Mouse (Mus musculus) B cell, adult 2 months (primary cell): Measurements from ENCODE around the gene Tmed4.
"Not testable (repeated sequence)": the region's sequence is repeated elsewhere in the genome, so short reads cannot be mapped to it uniquely, and the experiment has no call there.

Source experiments
- DNase-seq, 2 experiments: peaks; one replicate each; pipeline ENCODE4 v3.0.0; 2022

Tmed4 gene

DNA sequence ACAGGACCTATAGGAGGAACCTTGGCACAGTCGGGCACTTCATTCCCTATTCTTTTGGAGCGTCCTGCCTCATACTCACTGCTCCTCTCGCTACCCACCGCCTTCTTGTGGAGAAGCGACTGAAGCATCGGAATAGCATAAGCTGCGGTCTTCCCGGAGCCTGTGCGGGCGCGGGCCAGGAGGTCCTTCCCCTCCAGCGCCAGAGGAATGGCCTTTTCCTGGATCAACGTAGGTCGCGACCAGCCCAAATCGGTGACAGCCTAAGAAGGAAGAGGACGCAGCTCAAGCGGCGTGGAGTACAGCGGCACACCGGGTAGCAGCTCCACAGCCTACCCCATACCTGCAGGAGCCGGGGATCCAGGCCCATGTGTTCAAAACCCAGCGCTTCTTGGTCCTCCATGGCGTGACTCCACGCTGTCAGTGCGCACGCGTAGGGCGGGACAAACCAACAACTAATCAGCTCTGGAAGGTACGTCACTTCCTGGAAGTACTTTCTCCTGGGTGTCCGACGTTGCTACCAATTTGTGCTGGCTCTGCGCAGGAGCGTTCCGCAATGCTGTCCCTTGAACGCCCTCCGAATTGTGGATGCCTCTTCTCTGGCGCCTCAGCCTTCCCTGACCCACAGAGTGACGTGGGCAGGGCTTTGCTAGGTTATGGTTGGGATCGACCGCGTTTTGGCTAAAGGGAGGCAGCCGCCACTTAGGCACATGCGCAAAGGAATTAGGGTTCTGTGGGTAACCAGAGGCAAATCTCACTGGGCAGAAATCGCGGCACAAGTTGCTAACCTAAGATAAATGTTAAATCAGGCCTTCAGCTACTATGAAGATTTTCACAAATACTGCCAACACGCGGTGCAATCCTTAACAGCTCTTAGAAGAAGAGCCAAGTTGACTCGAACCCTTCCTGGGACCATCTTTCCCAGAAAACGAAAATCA, 7.1 kb downstream of the Tmed4 start, which contains the start of gene Ddx56:
Ddx56 (minus strand) TSS at position 453 of the 935 bp plus-strand sequence.
- DNase-seq: peak; percentile 89 to 90

DNA sequence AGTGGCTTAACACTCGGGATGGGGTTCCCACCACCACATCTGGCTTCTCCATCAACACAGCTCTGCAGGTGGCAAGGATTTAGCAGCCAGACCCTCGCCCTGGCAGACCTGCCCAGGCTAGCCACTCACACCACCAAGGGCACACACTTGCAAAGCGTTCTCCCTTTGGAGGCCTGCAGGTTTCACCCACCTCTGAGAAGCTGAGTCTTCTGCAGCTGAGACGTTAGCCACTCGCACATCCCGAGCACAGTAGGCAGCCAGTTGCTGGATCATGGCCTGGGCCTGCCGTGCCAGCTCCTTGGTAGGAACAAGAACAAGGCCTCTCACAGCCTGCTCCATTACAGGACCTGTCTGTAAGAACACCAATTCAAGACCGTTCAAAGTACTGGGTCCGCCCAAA, 8.0 kb downstream of the Tmed4 start:
- no peak for DNase-seq

DNA sequence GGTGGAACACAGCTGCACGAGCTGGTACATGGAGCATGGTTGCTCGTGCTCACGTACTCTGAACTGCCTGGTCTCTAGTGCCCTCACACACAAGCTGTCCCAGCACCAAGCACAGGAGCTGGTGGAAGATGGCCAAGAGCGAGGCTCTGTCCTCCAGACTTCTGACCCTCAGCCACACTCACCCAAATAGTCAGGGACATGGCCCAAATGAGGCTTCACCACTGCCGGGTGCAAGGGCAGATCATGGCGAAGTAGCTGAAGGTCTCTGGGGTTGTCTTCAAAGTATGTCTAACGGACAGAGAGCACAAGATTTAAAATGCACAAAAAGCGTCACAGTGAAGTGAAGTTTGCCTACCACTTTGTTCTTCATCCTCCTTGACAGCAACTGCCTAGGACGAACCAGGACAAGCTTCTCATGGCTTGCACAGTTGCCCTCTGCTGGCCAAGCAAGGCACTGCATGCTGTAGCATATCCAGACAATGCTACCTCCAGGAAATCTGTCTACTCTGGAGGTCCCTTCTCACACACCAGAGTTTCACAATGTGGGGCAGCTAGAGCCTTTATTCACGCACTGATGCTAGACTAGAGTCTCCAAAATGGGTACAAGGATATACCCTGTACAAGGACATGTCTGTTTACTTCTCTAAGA, 13.1 kb downstream of the Tmed4 start:
- peak; percentile 79 to 81 for DNase-seq

DNA sequence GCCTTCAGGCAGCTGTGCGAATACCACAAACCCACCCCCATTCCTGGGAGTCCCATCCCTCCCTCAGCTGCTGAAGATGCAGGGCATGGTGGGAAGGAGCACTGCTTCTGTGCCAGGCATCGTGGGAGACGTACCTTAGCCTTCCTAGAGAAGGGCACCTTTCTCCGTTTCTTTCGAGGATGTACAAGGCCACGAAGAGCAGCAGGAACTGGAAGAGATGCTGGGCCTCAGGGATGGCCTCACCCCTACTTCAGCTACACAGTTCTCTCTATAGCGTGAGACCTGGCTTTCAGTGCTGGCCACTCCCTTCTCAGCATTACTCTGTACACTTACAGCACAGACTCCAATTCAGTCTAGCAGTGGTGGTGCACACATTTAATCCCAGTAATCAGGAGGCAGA, 15.3 kb downstream of the Tmed4 start:
- DNase-seq: no peak

DNA sequence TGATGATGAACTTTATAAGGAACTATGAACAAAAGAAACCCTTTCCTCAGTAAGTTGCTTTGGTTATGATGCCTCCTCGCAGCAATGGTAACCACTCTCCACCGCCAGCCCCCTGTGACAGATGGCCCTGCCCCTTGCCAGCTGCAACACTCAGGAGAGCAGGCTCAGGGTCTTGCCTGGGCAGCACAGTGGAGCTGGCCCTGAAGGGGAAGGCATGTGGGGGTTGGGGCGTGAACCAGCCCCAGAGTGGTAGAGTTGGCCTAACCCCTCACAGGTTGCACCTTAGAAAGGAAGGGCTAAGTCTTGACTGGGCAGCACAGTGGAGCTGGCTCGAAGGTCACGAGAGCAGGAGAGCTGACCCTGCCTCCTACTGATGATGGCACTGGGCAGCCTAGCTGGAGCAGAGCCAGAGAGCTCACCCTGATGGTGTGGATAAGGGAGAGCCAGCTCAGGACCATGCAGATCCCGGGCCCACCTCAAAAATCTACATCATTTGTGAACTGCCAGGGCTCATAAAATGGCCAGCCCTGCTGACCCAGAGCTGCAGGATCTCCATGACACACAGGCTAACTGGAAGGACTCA, 18.1 kb downstream of the Tmed4 start:
- DNase-seq: no peak

DNA sequence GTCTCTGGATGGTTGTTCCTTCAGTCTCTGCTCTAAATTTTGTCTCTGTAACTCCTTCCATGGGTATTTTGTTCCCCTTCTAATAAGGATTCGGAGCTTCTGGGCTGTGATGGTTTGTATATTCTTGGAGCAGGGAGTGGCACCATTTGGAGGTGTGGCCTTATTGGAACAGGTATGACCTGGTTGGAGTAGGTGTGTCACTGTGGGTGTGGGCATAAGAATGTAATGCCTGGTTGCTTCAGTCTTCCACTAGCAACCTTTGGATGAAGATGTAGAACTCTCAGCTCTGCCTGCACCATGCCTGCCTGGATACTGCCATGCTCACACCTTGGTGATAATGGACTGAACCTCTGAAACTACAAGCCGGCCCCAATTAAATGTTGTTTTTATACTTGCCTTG, 20.1 kb downstream of the Tmed4 start:
- DNase-seq: not testable (repeated sequence)

DNA sequence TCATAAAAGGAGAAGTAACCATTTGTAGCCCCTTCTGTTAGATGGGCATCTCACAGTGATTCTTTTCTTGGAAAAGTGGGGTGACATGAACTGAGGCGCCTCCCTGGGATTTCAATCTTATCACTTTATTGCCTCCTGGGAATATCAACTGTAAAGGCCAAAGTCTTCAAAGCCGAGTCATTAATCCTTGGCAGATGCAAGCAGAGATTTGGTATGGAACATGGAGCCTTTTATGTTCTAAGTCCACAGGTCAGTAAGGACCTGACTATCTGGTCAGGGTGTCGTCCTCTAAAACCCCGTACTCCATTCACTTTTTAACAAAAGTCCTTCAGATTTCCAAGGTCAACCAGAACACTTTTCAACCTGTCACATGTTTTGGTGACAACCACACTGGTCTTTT, 21.8 kb downstream of the Tmed4 start:
- DNase-seq: no peak

DNA sequence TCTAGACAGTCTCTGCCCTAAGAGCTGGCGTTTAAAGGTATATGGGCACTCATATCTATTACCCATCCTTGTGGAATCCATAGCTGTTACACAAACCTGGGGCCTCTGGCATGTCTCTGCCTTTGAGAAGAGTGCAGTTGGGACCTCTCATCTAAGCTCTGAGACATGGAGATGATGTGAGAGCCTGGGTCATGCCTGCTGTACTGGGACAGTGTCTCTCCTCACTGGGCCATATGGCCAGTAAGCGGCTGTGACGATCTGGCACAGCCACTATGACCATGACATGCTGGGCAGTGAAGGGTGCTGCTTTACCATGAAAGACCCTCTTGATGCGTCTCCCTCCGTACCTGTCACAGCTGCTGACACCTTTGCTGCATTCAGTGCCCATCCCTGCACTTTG, 22.4 kb downstream of the Tmed4 start:
- no peak for DNase-seq

DNA sequence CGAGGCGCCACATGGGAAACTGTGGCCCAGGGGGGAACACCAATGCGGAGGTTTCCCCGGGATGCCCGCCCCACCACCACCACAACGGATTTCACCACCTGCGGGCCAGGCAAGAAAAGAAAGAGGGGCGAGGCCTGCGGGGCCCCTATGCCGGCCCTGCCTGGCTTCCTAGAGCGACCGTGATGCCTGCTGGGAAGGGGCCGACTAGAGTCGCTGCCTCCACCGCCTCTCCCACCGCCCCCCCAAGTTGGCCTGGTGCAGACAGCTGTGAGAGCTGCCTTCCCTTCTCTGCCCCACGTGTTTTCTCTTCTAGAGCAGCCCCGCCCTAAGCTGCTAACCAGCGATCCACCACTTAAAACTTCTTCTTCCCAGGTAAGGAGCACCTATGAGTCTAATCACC, 30.0 kb downstream of the Tmed4 start:
- no peak for DNase-seq

DNA sequence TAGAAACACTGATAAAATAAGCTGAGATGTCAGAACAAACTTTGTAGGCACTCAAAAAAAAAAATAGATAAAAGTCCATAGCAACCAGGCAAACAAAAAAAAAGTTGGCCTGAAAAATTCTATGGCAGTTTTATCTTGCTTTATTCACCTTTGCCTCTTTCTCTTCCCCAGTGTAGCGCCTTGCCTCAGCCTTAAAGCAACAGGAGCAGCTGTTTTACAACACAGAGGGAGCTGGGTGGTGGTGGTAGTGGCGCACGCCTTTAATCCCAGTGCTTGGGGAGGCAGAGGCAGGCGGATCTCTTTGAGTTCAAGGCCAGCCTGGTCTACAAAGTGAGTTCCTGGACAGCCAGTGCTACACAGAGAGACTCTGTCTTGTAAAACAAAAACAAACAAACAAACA, 41.6 kb downstream of the Tmed4 start:
- no peak for DNase-seq

DNA sequence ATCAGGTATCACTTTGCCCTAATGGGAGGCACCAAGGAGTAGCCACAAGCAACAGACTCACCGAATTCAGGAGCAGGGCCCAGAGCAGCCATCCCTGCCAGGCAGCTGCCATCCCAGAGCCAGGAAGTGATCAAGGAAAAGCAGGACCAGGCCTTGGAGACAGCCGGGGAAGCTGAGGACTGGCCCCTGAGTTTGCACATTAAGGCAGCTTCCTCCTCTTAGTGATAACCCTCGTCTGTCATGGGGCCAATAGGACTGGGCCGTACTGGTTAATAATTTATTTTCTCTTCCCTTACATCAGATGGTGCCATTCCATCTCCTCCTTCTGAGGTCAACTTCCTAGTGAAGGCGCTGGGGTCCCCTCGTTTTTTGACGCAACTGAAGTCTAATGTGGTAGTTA, 44.7 kb downstream of the Tmed4 start, which contains the start of gene Npc1l1:
Npc1l1 (minus strand) TSS at position 132 of the 400 bp plus-strand sequence.
- no peak for DNase-seq

DNA sequence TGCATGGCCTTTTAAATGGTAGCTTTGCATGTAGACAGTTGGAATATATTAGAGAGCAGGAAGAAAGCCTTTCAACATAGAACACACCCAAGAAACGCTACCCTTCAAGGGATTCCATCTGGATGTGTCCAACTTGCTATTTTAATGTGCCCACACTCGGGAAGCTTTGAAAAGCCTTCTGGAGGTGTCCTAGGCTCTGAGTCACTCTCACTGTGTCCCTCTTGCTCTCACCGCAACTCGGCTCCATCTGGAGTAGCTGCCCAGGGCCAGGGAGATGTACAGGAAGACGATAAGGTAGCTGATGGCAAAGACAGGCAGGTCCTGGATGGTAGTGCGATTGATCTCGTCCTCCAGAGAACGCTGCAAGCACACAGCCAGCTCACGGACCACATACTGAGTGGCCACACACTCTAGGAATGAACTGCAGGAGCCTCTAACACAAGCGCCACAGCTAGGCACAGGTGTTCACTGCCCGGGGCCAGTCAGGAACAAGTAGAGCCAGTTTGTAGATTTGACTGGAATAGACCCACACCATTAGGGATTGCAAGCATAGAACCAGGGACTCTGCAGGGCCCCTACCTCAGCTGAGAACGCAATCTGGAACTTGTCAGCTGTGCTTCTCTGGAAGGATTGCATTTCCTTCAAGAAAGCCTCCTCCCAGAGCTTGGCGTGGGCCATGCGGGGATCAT, 50.0 kb downstream of the Tmed4 start:
- DNase-seq: no peak

DNA sequence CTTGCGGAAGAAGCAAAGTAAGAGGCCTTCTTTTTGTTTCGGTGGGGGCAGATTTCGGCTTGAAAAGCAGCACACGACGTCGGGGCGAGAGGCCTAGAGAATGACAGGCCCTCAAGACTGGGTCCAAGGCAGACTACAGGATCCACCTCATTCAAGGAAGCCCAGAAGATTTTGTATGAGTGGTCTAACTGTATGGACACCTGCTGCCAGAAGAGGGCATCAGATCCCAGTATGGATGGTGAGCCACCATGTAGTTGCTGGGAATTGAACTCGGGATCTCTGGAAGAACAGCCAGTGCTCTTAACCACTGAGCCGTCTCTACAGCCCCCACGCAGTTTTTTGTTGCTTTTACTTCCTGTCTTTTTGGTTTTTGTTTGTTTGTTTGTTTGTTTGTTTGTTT, 52.5 kb downstream of the Tmed4 start:
- no peak for DNase-seq
